Mouse (Mus musculus) spleen, adult 2 months (tissue): ENCODE measurements around the gene Nlrc5. TPM values are rescaled to one million over a fixed set of nuclear protein-coding genes. Genes with fewer than 3 reads are reported as not detected.

Experiments used
- DNase-seq, 2 experiments: peaks; one replicate each; pipeline versions ENCODE4 v3.0.0 to v3.0.0-alpha.2; 2012 to 2021; ENCODE audit warnings: low spot score in 2 of 2, low read depth in 1 of 2
- H3K27ac ChIP-seq: fragments of 200-500 bp; 2 replicates; pipeline ENCODE4 v1.5.1; 2012; ENCODE audit warnings: low read length, inconsistent platforms; ENCODE audit not compliant: insufficient read depth
- H3K27me3 ChIP-seq: fragments of 200-500 bp; 2 replicates; pipeline ENCODE4 v1.6.1; 2012; ENCODE audit warnings: mild to moderate bottlenecking, moderate library complexity, low read length, inconsistent platforms; ENCODE audit not compliant: control insufficient read depth, insufficient read depth
- H3K36me3 ChIP-seq: fragments of 200-500 bp; 2 replicates; pipeline ENCODE4 v1.6.1; 2012; ENCODE audit warnings: mild to moderate bottlenecking, low read length, inconsistent platforms; ENCODE audit not compliant: control insufficient read depth, insufficient read depth
- H3K4me1 ChIP-seq: fragments of 200-500 bp; 2 replicates; pipeline ENCODE4 v1.6.1; 2011; ENCODE audit warnings: inconsistent platforms; ENCODE audit not compliant: control insufficient read depth, insufficient read depth, insufficient read length
- H3K4me3 ChIP-seq: fragments of 200-500 bp; 2 replicates; pipeline ENCODE4 v1.5.1; 2011; ENCODE audit warnings: mild to moderate bottlenecking, inconsistent platforms; ENCODE audit not compliant: insufficient read depth, insufficient read length; ENCODE audit errors: extremely low read depth
- CTCF ChIP-seq: fragments of 200-500 bp; IDR thresholded peaks from 2 replicates; pipeline ENCODE4 v1.5.1; 2011; ENCODE audit warnings: mild to moderate bottlenecking, inconsistent platforms; ENCODE audit not compliant: insufficient read depth, insufficient read length, insufficient replicate concordance; ENCODE audit errors: extremely low read depth
- POLR2A ChIP-seq: fragments of 200-500 bp; IDR thresholded peaks from 2 replicates; pipeline ENCODE4 v1.6.1; 2011; ENCODE audit warnings: low read depth, low read length, inconsistent platforms
- WGBS: fragments of 180-500 bp; shearing (Covaris S2); methylation state at CpG from one replicate; pipeline ENCODE4 v1.1.7; 2018; 5-methylcytosine and 5-hydroxymethylcytosine counted together
- polyA plus RNA-seq: library from polyadenylated mRNA; depleted of rRNA; stranded (reverse); fragments of >200 nt; gene quantifications from 2 replicates; pipeline ENCODE4 v1.2.3, GENCODE M21; 2012

The Nlrc5 gene
- polyA plus RNA-seq, 1 experiment, result 47.3 TPM

DNA sequence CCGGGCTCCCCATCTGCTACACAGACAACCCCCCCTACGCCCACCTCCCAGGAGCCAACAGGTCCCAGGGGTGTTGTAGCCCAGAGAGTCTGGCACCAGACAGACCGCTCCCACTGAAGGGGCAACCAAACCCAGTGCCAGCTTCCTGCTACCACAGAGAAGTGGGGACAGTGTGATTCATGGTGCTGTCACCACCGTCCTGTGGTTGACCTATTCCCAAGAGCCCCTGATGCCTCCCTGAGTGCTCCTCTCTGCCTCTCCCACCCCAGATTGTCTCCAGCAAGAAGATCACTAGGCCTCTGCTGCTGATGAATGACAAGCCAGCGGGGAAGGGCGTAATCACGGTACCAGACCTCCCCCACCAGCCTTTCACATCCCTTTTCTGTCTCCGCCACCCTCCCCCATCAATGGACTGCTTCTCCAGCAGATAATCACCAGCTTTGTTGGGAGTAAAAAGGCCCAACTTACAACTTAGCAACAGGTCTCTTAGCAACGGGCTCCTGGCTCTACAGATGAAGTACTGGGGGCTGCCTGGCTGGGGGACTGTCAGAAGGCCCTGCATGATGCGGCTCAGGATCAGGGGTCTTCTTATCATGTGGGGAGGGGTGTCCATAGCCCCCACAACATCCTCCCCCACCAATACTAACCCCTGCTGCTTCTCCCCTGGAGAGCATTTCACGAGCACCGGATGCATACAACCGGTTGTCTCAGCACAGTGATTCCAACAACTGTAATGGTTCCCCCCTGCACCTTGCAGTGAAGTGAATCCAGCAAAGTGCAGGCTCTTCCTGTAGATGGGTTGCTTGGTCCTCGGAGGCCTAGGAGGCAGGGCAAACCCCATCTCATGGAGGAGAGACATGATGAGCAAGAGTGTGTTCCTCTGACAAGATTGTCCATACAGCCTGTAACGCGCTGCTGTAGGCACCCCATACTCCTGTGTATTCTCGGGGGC, 117.6 kb downstream of the Nlrc5 start:
- WGBS, result 50% methylated on average over 17 of the region's 17 CpGs
- H3K4me1 ChIP-seq, result peaks cover 12% of the 10 kb centered on the region; the same call in 1 of the 2 replicates
- DNase-seq, result peak in 1 of 2 experiments; percentile 29
- TF ChIP-seq POLR2A, result no peak
- TF ChIP-seq CTCF, result no peak
- no peak overlapping the region for H3K4me3 ChIP-seq
- H3K27ac ChIP-seq, result no peak overlapping the region
- H3K27me3 ChIP-seq, result no peaks in the 10 kb centered on the region
- no peaks in the 10 kb centered on the region for H3K36me3 ChIP-seq

DNA sequence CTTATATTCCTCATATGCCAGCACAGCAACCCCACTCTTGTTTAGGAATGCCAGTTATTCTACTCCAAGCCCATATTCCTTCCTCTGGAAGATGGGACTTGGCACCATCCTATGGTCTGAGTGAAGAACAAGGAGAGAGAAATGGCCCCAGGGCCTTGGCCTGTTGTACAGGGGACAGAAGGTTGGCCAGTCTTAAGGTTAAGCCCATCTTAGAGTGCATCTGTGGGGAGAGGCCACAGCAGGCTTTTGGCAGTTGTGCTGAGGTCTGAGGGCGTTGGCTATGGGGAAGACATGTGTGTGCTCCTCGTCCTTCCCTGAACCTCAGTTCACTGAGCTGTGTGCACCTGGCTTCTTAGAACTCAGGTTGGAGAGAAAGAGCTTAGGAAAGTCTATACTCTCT, 118.5 kb downstream of the Nlrc5 start:
- TF ChIP-seq POLR2A (no peak), CTCF (no peak)
- H3K4me1 ChIP-seq, result peaks cover 12% of the 10 kb centered on the region; the same call in 1 of the 2 replicates
- H3K4me3 ChIP-seq, result no peak overlapping the region
- no peaks in the 10 kb centered on the region for H3K36me3 ChIP-seq
- no peaks in the 10 kb centered on the region for H3K27me3 ChIP-seq
- DNase-seq, result no peak
- WGBS, result 42% methylated on average over 2 of the region's 2 CpGs
- H3K27ac ChIP-seq, result no peak overlapping the region

DNA sequence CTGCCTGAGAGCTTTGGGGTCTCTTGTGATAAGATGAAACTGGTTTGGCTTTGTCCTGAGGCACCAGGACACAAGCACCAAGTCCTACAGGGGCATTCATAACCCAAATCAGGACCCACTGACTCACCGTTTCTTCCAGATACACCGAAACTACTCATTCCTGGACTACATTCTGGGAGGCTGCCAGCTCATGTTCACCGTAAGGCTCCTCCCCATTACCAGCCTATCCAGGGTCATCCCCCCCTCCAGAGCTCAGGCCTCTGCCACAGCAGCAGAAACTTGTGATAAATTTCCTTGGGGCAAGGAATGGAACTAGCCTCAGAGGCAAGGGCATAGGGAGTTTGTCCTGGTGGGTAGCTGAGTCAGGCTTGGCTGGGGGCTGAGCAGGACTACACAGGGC, 123.1 kb downstream of the Nlrc5 start:
- H3K4me3 ChIP-seq, result no peak overlapping the region
- no peaks in the 10 kb centered on the region for H3K36me3 ChIP-seq
- H3K27me3 ChIP-seq, result no peaks in the 10 kb centered on the region
- H3K4me1 ChIP-seq, result no peaks in the 10 kb centered on the region
- TF ChIP-seq POLR2A (no peak), CTCF (no peak)
- no peak overlapping the region for H3K27ac ChIP-seq
- DNase-seq, result no peak
- WGBS, result 95% methylated on average over 3 of the region's 3 CpGs

DNA sequence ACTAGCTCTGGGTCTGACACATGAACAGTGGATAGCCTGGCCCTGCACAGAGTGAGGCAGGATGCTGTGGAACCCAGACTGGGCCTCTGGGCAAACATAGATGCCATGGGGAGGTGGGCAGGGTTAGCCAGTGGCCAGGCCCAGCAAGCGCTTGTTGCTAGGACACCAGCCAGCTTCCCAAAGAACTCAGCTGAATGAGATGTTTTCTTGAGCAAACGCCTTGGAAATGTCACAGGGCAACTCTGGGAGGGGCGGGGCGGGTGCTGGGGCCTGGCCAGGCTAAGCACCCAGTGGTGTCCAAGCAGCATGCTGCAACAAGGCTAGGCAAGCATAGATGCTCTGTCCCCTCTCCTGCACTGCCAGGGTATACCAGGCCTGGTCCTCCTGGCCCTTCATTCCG, 127.1 kb downstream of the Nlrc5 start:
- 97% methylated on average over 5 of the region's 5 CpGs for WGBS
- H3K4me3 ChIP-seq, result no peak overlapping the region
- no peaks in the 10 kb centered on the region for H3K36me3 ChIP-seq
- no peak for DNase-seq
- H3K27ac ChIP-seq, result no peak overlapping the region
- no peaks in the 10 kb centered on the region for H3K27me3 ChIP-seq
- no peaks in the 10 kb centered on the region for H3K4me1 ChIP-seq
- TF ChIP-seq POLR2A, result no peak
- no peak for TF ChIP-seq CTCF

GRCm38 (mm10) chr8:94564421-94564820, 130.3 kb downstream of the Nlrc5 start:
- Histone ChIP-seq H3K4me3 (no peak overlapping the region), H3K27ac (no peak overlapping the region), H3K4me1 (no peaks in the 10 kb centered on the region), H3K27me3 (no peaks in the 10 kb centered on the region), H3K36me3 (no peaks in the 10 kb centered on the region)
- no peak for TF ChIP-seq POLR2A
- no peak for TF ChIP-seq CTCF
- DNase-seq, result no peak

DNA sequence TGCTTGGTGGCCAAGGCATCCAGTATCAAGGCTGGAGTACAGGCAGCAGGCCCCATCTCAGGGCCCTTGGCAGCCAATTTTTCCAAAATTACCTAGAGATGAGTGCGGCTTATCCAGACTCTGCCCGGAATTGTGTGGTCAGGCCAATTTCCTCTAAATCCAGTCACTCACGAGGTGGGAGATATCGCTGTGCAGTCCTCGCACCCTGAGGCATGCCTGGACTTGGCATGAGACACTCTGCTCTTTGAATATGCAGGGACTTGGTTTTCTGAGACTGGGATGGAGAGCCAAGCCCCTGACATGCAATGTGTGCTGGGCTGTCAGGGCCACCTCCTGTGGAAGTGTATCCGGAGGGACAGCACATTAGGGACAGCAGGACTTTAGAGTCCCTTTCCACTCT, 131.9 kb downstream of the Nlrc5 start:
- no peaks in the 10 kb centered on the region for H3K27me3 ChIP-seq
- no peaks in the 10 kb centered on the region for H3K4me1 ChIP-seq
- DNase-seq, result no peak
- 92% methylated on average over 6 of the region's 6 CpGs for WGBS
- no peaks in the 10 kb centered on the region for H3K36me3 ChIP-seq
- TF ChIP-seq POLR2A (no peak), CTCF (no peak)
- H3K4me3 ChIP-seq, result no peak overlapping the region
- H3K27ac ChIP-seq, result no peak overlapping the region
